Mouse (Mus musculus) urinary bladder, postnatal 14 days (tissue): ENCODE results near the gene Izumo1.

Source experiments
- DNase-seq: peaks from one replicate; pipeline ENCODE4 v3.0.0; 2021; ENCODE audit warnings: low spot score

Izumo1 gene

DNA sequence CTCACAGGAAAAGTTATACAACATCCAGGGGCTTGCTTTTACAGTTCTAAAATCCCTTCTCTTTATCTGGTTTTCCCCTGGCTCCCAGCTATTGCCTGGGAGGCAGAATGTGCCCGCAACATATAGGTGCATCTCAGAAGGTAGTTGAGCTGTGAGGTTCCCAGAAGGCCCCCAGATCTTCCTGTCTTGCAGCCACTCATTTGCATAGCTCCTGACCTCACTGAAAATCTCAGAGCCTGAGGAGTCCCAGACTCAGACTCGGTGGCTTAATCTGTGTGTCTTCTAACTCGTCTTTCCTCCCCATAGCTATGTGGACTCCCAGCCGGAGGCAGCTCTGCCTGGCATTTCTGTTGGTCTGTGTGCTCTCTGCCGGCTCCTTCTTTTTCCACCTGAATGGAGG is 3.3 kb upstream of the Izumo1 start:
- no peak for DNase-seq

DNA sequence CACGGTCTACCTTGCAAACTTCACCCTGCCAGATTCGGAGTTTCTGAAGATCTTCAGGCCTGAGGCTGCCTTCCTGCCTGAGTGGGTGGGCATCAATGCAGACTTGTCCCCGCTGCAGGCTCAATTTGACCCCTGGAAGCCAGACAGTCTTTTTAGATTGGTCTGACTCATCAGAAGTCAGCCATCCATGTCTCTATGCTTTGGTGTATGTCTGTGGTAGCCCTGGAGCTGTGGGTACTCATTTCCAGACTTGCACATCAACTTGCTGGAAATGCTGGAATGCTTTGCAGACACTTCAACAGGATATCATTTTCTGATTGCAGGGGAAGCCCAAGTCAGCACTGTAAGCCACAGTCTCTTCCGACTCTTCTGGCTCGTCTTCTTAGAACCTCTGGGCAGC is 2.0 kb upstream of the Izumo1 start:
- DNase-seq, result no peak

DNA sequence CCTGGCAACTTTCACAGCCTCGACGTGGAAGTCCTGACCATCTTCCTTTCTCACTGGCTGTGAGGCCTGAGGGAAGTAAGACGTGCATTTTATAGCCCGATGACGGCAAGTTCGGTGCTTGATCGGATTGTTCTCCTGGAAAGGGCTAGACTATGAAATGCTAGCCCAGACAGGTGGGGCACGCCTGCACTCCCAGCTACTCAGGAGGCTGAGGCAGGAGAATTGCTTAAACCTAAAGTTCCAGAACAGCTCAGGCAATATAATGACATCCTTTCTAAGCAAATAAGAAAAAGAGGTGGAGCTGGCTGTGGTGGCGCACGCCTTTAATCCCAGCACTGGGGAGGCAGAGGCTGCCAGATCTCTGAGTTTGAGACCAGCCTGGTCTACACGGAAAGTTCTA is 1.9 kb downstream of the Izumo1 start:
- no peak for DNase-seq

DNA sequence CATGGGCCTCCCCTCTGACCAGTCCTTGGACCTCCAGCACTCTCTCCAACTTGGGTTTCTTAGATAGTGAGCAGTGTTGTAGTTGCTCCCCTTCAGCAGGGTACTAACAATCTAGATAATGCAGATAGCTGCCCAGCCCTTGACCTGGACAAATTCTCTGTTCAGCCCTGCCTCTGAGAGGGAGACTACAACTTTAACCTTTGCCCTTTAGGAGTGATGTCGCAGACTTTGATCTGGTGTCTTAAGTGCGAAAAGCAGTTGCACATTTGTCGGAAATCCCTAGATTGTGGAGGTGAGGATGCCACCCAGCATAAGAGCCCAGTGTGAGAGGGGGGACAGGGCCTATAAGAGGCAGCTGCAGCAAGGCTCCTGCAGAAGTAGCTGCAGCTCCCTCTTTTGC is 3.1 kb downstream of the Izumo1 start:
- no peak for DNase-seq

DNA sequence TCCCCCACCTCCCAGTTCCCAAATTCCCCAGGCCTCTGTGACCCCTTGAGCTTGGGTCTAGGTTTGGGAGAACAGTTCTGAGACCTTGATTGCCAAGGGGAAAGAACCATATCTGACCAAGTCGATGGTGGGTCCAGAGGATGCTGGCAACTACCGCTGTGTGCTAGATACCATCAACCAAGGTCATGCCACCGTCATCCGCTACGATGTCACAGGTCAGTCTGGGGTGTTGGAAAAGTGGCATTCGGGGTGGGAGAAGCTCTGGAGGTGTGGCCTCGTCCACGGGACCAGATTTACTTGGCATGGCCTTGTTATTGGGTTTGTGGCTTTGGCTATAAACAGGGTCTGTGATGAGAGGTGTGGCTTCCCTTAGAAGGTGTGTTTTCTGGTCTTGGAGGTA is 3.9 kb downstream of the Izumo1 start:
- no peak for DNase-seq

DNA sequence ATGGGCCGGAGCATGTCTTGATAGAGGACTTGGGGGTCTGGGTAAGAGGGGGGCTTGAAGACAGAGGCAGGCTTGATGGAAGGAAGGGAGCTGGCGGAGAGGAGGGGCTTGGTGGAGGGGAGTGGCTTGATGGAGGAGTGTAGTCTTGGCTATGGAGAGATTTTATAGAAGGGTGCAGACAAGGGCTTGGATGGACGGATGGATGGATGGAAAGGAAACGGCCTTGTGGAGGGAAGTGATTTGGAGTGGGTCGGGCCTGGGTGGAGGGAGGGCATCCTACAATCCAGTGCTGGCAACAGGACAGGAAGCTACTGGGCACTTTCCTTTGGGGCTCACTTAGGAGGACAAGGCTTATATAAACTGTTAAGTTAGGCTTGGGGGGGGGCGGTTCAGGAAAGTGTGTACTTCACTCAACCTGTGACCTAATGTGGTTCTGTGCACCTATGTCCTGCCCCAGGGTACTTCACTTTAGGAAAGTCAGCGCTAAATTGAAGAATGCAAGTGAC is 5.0 kb downstream of the Izumo1 start:
- no peak for DNase-seq

DNA sequence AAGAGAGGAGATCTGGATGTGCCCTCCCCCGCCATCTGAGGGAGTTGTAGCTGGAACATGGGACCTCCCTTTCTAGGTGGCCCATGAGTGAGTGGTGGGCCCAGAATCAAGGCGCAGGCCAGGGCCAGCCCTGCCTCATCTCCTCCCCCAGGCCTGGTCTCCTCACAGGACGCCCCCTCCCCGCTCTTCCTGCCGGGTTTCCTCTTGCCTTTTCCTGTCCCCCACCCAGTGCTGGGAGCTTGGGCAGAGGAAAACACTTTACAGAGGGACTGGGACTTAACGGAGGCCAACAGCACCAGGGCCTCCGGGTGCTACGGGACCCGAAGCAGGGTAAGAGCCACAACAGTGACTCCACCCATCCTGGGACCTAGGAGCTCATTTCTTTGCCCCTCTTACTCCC is 5.7 kb downstream of the Izumo1 start, which contains the start of gene Rasip1:
Gene Rasip1 (plus strand): TSS at position 228 of the 400 bp plus-strand sequence.
- no peak for DNase-seq

DNA sequence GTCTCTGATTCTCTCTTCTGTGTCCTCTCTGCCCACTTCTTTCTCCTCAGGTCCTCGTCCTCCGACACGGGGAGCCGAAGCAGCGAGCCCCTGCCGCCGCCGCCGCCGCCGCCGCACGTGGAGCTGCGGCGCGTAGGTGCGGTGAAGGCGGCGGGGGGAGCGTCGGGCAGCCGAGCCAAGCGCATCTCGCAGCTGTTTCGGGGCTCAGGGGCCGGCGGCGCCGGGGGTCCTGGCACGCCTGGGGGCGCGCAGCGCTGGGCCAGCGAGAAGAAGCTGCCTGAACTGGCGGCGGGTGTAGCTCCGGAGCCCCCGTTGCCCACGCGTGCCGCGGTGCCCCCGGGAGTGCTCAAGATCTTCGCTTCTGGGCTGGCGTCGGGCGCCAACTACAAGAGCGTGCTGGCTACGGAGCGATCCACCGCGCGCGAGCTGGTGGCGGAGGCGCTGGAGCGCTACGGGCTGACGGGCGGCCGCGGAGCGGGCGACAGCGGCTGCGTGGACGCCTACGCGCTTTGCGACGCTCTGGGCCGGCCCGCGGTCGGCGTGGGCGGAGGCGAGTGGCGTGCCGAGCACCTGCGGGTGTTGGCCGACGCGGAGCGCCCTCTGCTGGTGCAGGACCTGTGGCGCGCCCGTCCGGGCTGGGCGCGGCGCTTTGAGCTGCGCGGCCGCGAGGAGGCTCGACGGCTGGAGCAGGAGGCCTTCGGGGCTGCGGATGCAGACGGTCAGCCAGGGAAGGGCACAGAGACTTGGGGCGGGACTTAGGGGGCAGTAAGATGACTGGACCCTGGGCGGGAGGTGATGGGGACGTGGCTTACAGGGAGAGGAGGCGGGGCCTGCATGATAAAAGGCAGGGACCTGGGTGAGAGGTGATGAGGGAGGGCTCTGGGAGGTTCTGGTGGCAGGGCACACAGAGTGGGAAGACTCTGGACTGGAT is 7.0 kb downstream of the Izumo1 start:
- DNase-seq, result peak; percentile 94

DNA sequence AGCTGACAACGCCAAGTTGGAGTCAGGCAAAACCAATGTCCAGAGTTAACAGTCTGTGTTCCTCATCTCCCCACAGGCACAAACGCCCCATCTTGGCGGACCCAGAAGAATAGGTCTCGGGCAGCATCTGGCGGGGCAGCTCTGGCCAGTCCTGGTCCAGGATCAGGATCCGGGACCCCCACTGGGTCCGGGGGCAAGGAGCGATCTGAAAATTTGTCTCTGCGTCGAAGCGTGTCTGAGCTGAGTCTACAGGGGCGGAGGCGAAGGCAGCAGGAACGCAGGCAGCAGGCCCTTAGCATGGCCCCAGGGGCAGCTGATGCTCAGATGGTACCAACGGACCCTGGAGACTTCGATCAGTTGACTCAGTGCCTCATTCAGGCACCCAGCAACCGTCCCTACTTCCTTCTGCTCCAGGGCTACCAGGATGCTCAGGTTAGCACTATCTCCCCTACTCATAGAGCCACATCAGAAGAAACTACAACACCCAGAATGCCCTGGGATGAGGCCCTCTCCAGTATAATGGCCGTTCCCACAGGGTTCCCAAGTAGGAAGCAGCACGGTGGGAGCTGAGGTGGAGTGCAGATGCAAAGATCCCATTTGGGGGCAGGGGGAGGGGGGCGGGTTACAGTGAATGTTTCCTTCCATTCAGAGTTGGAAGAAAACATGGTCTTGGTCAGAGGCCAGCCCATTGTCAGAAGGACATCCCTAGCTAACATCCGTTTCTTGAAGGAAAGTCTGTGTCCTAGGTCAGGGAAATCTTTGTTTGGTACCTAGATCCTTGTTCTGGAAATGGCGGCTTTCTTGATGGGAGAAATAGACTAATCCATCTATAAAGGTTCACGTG is 8.7 kb downstream of the Izumo1 start:
- DNase-seq, result no peak

DNA sequence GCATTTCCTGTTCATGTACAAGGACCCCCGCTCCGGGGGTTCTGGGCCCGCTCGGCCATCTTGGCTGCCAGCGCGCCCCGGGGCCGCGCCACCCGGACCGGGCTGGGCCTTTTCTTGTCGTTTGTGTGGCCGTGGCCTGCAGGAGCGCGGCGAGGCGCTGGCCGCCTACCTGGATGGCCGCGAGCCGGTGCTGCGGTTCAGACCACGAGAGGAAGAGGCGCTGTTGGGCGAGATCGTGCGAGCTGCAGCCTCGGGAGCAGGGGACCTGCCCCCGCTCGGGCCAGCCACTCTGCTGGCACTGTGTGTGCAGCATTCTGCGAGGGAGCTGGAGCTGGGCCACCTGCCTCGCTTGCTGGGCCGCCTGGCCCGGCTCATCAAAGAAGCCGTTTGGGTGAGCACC is 10.9 kb downstream of the Izumo1 start:
- no peak for DNase-seq

DNA sequence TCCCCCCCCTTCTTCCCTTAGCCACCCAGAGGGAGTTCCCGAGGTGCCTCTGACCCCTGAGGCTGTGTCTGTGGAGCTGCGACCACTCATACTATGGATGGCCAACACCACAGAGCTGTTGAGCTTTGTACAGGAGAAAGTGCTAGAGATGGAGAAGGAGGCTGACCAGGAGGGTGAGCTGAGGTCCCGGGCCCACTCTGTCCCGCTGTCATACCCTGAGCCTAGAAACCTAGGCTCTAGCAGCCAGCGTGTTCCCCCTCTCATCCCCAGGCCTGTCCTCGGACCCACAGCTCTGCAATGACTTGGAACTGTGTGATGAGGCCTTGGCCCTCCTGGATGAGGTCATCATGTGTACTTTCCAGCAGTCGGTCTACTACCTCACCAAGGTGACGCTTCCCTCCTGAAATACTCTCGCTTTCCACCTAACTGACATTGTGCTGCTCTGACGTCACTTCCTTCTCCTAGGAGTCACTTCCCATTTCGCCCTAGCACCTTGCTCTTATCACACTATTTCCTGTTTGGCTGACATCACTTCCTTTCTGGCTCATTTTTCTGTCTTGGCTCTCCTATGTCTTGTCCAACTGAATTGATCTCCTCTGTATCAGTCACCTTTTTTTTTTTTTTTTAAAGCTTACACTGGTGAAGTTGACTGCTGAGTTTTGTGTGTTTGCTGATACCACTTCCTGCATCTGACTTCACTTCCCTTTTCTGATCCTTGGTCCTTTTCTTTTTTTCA is 13.5 kb downstream of the Izumo1 start:
- no peak for DNase-seq

DNA sequence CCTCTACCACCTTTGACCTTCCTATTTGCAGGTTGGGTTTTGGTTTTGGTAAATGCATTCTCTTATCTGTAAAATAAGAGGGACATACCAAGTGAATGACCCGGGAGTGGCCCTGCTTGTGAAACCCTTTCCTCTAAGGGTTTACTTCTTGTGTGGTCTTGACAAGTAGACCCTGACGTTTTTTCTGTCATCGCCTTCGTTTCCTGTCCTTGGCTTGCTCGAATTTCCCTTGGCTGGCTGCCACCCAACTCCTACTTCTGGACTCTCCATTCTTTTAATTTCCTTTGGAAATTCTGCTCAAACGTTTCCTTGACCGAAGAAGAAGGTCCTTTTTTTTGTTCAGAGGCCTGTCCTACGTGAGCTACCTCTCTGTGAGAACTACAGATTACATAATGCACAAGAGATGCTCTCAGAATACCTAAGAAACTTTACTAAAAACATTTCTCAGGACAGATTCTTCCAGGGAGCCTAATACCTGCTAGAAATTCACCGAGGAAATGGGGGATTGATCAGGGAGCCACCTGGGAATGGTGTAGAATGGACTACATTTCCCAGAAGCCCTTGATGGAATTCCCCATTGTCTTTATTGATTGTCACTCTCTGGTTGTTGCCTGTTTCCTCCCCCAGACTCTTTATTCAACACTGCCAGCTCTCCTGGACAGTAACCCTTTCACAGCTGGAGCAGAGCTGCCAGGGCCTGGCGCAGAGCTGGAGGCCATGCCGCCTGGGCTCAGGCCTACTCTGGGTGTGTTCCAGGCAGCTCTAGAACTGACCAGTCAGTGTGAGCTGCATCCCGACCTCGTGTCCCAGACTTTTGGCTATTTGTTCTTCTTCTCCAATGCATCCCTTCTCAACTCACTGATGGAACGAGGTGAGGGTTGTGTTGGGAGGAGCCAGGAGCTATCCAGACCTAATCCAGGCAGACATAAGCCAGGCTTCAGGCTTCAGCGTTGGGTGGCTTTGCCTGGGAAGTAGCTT is 14.4 kb downstream of the Izumo1 start:
- no peak for DNase-seq

DNA sequence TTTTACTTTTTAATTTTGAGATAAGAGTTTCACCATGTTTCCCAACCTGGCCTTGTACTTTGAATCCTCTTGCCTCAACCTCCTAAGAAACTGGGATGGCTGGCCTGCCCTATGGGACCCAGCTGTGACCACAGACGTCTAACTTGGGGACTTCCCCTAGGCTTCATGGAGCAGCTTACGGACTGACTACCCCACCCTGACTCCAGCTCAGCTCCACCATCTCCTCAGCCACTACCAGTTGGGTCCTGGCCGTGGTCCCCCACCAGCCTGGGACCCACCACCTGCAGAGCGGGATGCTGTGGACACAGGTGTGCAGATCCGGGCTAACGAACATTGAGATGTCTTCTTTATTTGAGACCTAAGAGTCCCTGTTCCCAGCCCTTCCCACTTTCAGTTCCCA is 16.1 kb downstream of the Izumo1 start:
- DNase-seq, result no peak

DNA sequence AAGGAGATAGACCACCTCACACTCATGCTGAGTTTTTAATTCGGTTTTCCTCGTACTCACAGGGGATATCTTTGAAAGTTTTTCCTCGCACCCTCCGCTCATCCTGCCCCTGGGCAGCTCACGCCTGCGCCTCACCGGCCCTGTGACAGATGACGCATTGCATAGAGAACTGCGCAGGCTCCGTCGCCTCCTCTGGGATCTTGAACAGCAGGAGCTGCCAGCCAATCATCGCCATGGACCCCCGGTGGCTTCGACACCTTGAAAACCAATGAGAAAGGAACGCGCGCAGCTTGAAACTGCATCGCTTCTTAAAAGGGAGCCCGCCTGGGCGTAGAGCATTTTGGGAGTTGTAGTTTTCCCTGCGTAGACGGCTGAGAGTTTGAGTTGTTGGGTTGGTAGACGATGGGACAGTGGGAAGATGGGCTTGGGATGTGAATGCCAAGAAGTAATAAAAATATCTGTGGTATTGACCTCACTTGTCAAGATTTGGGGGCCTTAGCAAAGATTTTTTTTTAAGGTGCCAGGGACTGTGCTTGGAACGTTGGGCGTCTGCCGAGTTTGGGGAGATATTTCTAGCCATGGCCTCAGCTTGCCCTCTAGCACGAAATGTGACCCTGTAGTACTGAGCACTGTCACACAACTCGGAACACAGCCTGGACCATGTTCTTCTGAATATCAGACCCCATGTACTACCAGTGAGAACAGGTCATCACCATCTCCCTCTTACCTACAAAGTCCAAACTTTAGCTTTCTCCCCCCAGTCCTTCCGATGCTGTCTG is 17.2 kb downstream of the Izumo1 start:
- peak; percentile 93 for DNase-seq

DNA sequence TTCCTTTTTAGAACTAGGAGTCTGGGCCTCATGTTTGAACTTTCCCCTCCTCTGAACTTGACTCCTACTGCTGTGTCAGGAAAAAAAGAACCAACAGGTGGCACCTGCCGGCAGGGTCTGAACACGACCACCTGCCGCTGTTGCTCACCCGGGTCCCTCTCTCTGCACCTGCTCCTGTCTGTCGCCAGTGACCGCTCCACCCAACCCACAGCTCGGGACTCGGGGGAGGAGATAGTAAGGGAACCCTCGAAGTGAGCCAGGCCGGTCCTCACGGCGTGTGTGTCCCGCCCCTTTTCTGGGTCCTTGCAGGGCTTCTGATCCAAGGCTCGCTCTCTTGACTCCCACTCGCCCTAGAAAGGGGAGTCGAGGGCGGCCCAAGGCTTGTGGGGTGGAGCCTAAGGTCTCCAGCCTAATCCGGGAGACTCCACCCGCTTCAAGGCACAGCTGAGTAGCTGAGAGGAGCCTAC is 18.0 kb downstream of the Izumo1 start, which contains the start of gene Mamstr:
Gene Mamstr (plus strand): TSS at position 417 of the 467 bp plus-strand sequence.
- DNase-seq, result no peak

DNA sequence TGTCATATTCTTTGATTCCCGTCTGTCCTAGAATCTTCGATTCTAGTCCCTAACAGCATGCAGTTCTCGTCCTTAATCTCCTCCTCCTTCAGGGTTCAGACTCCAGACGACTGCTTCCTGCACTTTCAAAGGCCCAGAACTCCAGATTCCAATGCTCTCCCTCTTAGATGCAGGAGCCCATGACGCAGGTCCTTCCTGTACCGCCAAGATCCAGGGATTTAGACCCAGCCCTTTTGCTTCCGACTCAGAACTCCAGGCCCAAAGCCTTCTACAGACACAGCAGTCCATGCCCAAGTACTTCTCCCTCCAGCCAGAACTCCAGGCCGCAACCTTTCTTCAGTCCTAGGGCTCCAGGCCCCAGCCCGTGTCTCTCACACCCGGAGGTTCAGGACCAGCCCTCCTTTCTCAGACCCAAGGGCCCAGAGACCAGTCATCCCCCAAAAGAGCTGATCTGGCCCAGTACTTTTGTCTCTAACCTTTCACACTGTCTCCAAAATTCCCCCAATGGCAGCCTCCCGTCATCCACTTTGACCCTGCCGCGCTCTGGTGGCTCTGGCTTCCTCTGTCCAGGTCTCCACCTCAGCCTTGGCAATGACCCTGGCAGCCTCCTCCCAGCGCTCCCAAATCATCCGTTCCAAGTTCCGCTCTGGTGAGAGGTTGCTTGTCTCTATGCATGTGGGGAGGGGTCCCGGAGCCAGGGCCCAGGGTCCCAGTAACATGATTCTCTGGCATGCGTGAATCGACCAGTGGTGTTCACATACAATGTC is 18.8 kb downstream of the Izumo1 start:
- DNase-seq, result no peak

DNA sequence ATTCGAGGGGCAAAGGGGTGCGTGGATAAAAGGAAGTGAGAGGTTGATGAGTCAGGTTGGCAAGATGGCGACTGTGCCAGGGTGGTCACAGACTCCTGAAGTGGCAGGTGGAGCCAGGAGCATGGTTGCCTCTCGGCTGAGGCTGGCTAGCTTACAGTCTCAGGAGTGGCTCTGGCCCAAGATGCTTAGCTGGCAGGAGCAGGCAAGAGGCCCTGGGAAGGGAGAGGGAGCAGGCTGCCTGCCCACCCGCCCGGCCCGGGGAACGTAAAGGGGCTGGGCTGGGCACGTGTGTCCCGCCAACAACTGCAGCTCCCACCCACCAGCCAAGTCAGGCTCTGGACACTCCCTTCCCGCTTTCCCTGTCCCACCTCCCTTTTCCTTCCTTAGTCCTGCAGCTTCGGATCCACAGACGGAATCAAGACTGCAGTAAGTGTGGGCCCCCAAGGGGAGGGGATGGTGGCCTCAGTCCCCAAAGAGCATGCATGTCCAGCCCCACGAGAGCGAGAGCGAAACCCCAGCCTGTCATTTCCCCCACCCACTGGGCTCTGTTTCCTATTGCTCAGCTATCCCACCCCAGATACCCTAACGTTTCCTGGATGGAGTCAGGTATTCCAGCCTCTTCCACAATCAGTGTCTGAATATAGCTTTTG is 19.9 kb downstream of the Izumo1 start:
- peak; percentile 44 for DNase-seq

DNA sequence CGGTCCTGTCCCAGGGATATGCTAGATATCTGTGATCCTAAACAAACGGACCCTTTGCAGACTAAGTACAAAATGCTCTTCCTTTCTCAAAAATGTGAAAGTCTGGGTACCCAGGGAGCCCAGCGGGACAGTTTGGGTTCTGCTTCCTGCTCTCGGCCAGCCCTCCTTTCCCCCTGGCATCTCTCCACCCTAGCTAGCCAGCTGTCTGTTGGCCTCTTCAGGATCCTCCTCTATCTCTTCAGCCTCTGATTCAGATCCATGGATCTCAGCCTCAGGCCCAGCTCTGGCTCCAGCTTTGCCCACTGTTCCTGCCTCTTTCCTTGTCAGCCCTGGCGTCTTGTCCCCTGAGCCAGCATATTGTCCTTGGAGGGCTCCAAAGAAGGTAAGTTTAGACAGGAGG is 20.5 kb downstream of the Izumo1 start:
- DNase-seq, result no peak
